Mouse (Mus musculus) hindbrain, postnatal 0 days (tissue): ENCODE measurements around the gene Tll2. TPM values are rescaled to one million over a fixed set of nuclear protein-coding genes. Genes with fewer than 3 reads are reported as not detected.

Experiments used
- ATAC-seq: fragments of 200-750 bp; cut with Nextera tagmentation; 2 replicates; pipeline ENCODE4 v1.8.0; 2017; ENCODE audit warnings: mild to moderate bottlenecking, moderate TSS enrichment, moderate library complexity
- DNase-seq: peaks from one replicate; pipeline ENCODE4 v3.0.0-alpha.2; 2015; ENCODE audit warnings: low spot score
- H3K27ac ChIP-seq: fragments of 300-500 bp; sonication (generic); 2 replicates; pipeline ENCODE4 v1.5.1; 2014; ENCODE audit warnings: mild to moderate bottlenecking
- H3K27me3 ChIP-seq: fragments of 300-500 bp; sonication (generic); 2 replicates; pipeline ENCODE4 v1.6.1; 2014; ENCODE audit warnings: low read length, mixed read lengths; ENCODE audit not compliant: insufficient read depth
- H3K36me3 ChIP-seq: fragments of 300-500 bp; sonication (generic); 2 replicates; pipeline ENCODE4 v1.6.1; 2014; ENCODE audit warnings: low read length, mixed read lengths; ENCODE audit not compliant: insufficient read depth
- H3K4me1 ChIP-seq: fragments of 300-500 bp; sonication (generic); 2 replicates; pipeline ENCODE4 v1.6.1; 2014; ENCODE audit warnings: antibody characterized with exemption, low read length, mixed read lengths; ENCODE audit not compliant: insufficient read depth
- H3K4me2 ChIP-seq: fragments of 300-500 bp; sonication (generic); 2 replicates; pipeline ENCODE4 v1.6.1; 2014; ENCODE audit warnings: low read depth, mild to moderate bottlenecking, low read length, moderate library complexity, mixed read lengths
- H3K4me3 ChIP-seq: fragments of 300-500 bp; sonication (generic); 2 replicates; pipeline ENCODE4 v1.5.1; 2014; ENCODE audit warnings: low read length
- H3K9ac ChIP-seq: fragments of 300-500 bp; sonication (generic); replicated peaks from 2 replicates; pipeline ENCODE4 v1.6.1; 2014; ENCODE audit warnings: mild to moderate bottlenecking, low read length, moderate library complexity, mixed read lengths
- H3K9me3 ChIP-seq: fragments of 300-500 bp; sonication (generic); 2 replicates; pipeline ENCODE4 v1.6.1; 2016; ENCODE audit warnings: low read length, mixed read lengths
- CTCF ChIP-seq: IDR thresholded peaks from 2 replicates; pipeline ENCODE4 v1.5.1; 2016; ENCODE audit warnings: antibody characterized with exemption, control low read depth, low read depth
- WGBS: fragments of 180-500 bp; shearing (Covaris S2); extraction: QIAGEN DNeasy Blood & Tissue Kit; methylation state at CpG from one replicate; pipeline ENCODE4 v1.1.7; 2014; 5-methylcytosine and 5-hydroxymethylcytosine counted together
- polyA plus RNA-seq: library from polyadenylated mRNA; unstranded; fragments of >200 nt; fragmentation: Nextera tagmentation; extraction: Ambion mirVana; gene quantifications from 2 replicates; pipeline ENCODE4 v1.2.1, GENCODE M21; 2015
- total RNA-seq: library from RNA; depleted of rRNA; stranded (reverse); fragments of >200 nt; gene quantifications from 2 replicates; pipeline ENCODE4 v1.2.3, GENCODE M21; 2014; rRNA removed

Tll2 gene
- total and polyA plus RNA-seq, 2 experiments from 2014 or later: 0.60 to 2.8 TPM

DNA sequence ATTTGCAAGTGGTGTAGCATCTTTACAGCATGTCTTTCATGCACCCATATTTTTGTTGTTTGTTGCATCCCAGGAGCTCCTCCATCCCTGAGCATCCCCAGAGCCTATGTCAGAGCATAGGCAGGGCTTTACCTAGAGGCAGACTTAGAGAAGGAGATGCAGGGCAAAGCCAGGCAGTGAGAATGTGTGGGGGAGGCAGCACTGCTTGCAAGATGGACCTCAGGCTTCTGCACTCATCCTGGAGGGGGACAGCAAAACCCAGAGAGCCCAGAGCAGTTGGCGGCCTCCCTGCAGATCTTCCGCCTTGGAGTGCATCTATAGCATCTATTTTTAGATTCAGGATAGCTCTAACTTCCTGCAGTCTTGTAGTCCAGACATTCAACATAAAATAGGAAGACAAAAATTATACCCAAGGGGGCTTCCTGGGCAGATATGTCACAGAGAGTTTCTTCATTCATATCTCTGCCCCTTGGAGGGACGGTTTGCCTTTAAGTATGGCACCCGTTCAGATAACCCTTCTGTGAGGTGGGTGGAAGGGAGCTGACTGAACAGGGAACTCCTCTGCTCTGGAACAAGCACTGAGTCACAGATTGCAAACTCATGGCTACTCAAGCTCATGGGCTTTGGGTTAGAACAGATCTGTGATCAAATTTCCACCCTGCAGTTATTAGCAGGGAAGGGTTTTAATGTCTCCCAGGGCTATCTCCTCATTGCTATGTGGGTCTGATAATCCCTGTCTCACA, 170.7 kb downstream of the Tll2 start:
- H3K9ac ChIP-seq: no peak overlapping the region
- no peaks in the 10 kb centered on the region for H3K36me3 ChIP-seq
- H3K27me3 ChIP-seq: no peaks in the 10 kb centered on the region
- no peak for ATAC-seq
- H3K4me3 ChIP-seq: no peak overlapping the region
- H3K27ac ChIP-seq: no peak overlapping the region
- no peaks in the 10 kb centered on the region for H3K4me1 ChIP-seq
- no peak overlapping the region for H3K4me2 ChIP-seq
- TF ChIP-seq CTCF: no peak
- DNase-seq: no peak
- WGBS: 78% methylated on average over 4 of the region's 4 CpGs
- no peaks in the 10 kb centered on the region for H3K9me3 ChIP-seq

Other genes starting within 250 kb of the Tll2 start
- 0.05 and 0.40 TPM in 2 replicates for gene Blnk, start 212.3 kb downstream of the Tll2 start, total RNA-seq
- gene Blnk, start 212.3 kb downstream of the Tll2 start, polyA plus RNA-seq: 1.1 and 1.4 TPM in 2 replicates
- gene Dntt, start 177.6 kb downstream of the Tll2 start, total RNA-seq: not detected in 2 replicates
- gene Dntt, start 177.6 kb downstream of the Tll2 start, polyA plus RNA-seq: 0.08 and 0.11 TPM in 2 replicates
- not detected in 2 replicates for gene Opalin, start 129.7 kb downstream of the Tll2 start, total RNA-seq
- gene Opalin, start 129.7 kb downstream of the Tll2 start, polyA plus RNA-seq: not detected in 2 replicates
- gene Tm9sf3, start 57.2 kb upstream of the Tll2 start, total RNA-seq: 99.0 and 108 TPM in 2 replicates
- gene Tm9sf3, start 57.2 kb upstream of the Tll2 start, polyA plus RNA-seq: 67.4 and 68.1 TPM in 2 replicates
- gene Pik3ap1, start 178.3 kb upstream of the Tll2 start, total RNA-seq: 1.1 and 1.8 TPM in 2 replicates
- gene Pik3ap1, start 178.3 kb upstream of the Tll2 start, polyA plus RNA-seq: 1.7 and 2.2 TPM in 2 replicates